Mouse (Mus musculus): ENCODE data around the gene Meiob.

GRCm38 (mm10) chr17:24856589-24856988 lies 52.5 kb downstream of the Meiob start:
- no peak for TF ChIP-seq CTCF (IDR thresholded peaks at IDR 0.05)
- TF ChIP-seq POLR2A (IDR thresholded peaks at IDR 0.05; ENCODE audit: insufficient read depth, low read depth, low read length): no peak
- no peak for TF ChIP-seq EP300 (IDR thresholded peaks at IDR 0.05; ENCODE audit: insufficient read depth, low read depth, low read length)
